Mouse (Mus musculus): Measurements from ENCODE around the gene Hsdl1. TPM values are rescaled to one million over a fixed set of nuclear protein-coding genes. Genes with fewer than 3 reads are reported as not detected.
A peak's percentile ranks its signal among the peaks of the same experiment; 100 is the strongest.

The Hsdl1 gene
- polyA plus RNA-seq, 1 experiment from 2014 or later, result 31.0 TPM

- Histone ChIP-seq H3K4me1 (ENCODE audit: control insufficient read depth, insufficient read depth, low read length) (peaks cover 3% of the 10 kb centered on the region), H3K27ac (ENCODE audit: low read length) (no peak overlapping the region), H3K4me3 (replicated peaks; ENCODE audit: low read length) (no peak overlapping the region), H3K27me3 (ENCODE audit: control insufficient read depth, insufficient read depth, low read length) (no peaks in the 10 kb centered on the region), H3K4me2 (ENCODE audit: low read depth, low read length) (no peak overlapping the region), H3K36me3 (ENCODE audit: control insufficient read depth, insufficient read depth, low read length) (peaks cover 9% of the 10 kb centered on the region; the same call in 1 of the 2 replicates), H3K9ac (ENCODE audit: low read length) (no peak overlapping the region), H3K9me3 (replicated peaks; ENCODE audit: control insufficient read depth, low read length) (no peaks in the 10 kb centered on the region)
- ATAC-seq (ENCODE audit: insufficient read depth, low FRiP score), result no peak
- WGBS, result 66% methylated on average over 7 of the region's 7 CpGs
These were observed 6.0 kb downstream of the Hsdl1 start for GRCm38 (mm10) chr8:119568951-119569350.

DNA sequence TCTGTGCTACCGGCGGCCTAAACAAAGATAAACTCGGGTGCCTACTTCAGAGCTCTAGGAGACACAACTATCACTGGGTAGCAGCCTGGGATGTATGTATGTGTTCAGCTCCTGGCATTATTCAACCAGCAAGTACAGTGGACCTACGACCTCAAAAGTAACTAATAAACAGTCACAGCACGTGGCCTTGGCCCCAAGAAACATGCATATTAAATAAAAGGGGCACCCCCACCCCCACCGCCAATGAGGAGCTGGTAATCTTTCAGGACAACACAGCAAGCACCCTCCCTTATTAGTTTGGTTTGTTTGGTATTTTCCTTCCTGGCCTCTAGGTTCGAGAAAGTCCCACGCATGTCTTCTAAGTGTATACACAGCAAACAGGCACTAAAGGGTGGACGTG lies 6.7 kb downstream of the Hsdl1 start:
- H3K27me3 ChIP-seq (ENCODE audit: control insufficient read depth, insufficient read depth, low read length), result no peaks in the 10 kb centered on the region
- H3K27ac ChIP-seq (ENCODE audit: low read length), result no peak overlapping the region
- no peaks in the 10 kb centered on the region for H3K4me1 ChIP-seq (ENCODE audit: control insufficient read depth, insufficient read depth, low read length)
- WGBS, result 78% methylated on average over 9 of the region's 9 CpGs
- ATAC-seq (ENCODE audit: insufficient read depth, low FRiP score), result no peak
- no peak overlapping the region for H3K9ac ChIP-seq (ENCODE audit: low read length)
- peaks cover 13% of the 10 kb centered on the region; the same call in 1 of the 2 replicates for H3K36me3 ChIP-seq (ENCODE audit: control insufficient read depth, insufficient read depth, low read length)
- no peak overlapping the region for H3K4me2 ChIP-seq (ENCODE audit: low read depth, low read length)
- no peaks in the 10 kb centered on the region for H3K9me3 ChIP-seq (replicated peaks; ENCODE audit: control insufficient read depth, low read length)
- H3K4me3 ChIP-seq (replicated peaks; ENCODE audit: low read length), result no peak overlapping the region

GRCm38 (mm10) chr8:119566367-119566766 lies 8.6 kb downstream of the Hsdl1 start:
- H3K4me1 ChIP-seq (ENCODE audit: control insufficient read depth, insufficient read depth, low read length), result no peaks in the 10 kb centered on the region
- no peak for ATAC-seq (ENCODE audit: insufficient read depth, low FRiP score)
- no peak overlapping the region for H3K9ac ChIP-seq (ENCODE audit: low read length)
- H3K27ac ChIP-seq (ENCODE audit: low read length), result no peak overlapping the region
- 75% methylated on average over 11 of the region's 11 CpGs for WGBS
- H3K9me3 ChIP-seq (replicated peaks; ENCODE audit: control insufficient read depth, low read length), result no peaks in the 10 kb centered on the region
- H3K36me3 ChIP-seq (ENCODE audit: control insufficient read depth, insufficient read depth, low read length), result peaks cover 13% of the 10 kb centered on the region; the same call in 1 of the 2 replicates
- H3K4me3 ChIP-seq (replicated peaks; ENCODE audit: low read length), result no peak overlapping the region
- no peak overlapping the region for H3K4me2 ChIP-seq (ENCODE audit: low read depth, low read length)
- H3K27me3 ChIP-seq (ENCODE audit: control insufficient read depth, insufficient read depth, low read length), result no peaks in the 10 kb centered on the region

- no peaks in the 10 kb centered on the region for H3K4me1 ChIP-seq (ENCODE audit: control insufficient read depth, insufficient read depth, low read length)
- no peak overlapping the region for H3K4me2 ChIP-seq (ENCODE audit: low read depth, low read length)
- no peak for ATAC-seq (ENCODE audit: insufficient read depth, low FRiP score)
- no peak overlapping the region for H3K9ac ChIP-seq (ENCODE audit: low read length)
- peaks cover 13% of the 10 kb centered on the region; the same call in 1 of the 2 replicates for H3K36me3 ChIP-seq (ENCODE audit: control insufficient read depth, insufficient read depth, low read length)
- H3K9me3 ChIP-seq (replicated peaks; ENCODE audit: control insufficient read depth, low read length), result no peaks in the 10 kb centered on the region
- 93% methylated on average over 14 of the region's 14 CpGs for WGBS
- H3K4me3 ChIP-seq (replicated peaks; ENCODE audit: low read length), result no peak overlapping the region
- H3K27ac ChIP-seq (ENCODE audit: low read length), result no peak overlapping the region
- no peaks in the 10 kb centered on the region for H3K27me3 ChIP-seq (ENCODE audit: control insufficient read depth, insufficient read depth, low read length)
These were observed 11.1 kb downstream of the Hsdl1 start for GRCm38 (mm10) chr8:119563849-119564251.

DNA sequence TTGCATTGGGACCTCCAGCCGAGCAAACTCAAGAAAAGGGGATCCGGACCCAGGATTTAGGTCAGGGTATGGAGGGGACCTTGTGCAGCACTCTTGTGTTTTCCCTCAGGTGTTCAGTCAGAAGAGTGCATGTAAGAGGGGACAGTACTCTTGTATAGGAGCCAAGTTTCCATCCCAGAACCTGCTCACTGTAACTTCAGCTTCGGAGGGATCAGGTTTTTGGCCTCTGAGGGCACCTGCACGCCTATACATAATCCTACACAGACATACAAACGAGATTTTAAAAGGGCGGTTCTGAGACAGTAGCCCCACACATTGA lies 15.6 kb downstream of the Hsdl1 start:
- Histone ChIP-seq H3K4me1 (ENCODE audit: control insufficient read depth, insufficient read depth, low read length) (peaks cover 15% of the 10 kb centered on the region), H3K27ac (ENCODE audit: low read length) (peak overlapping the region; percentile 39; the same call in 1 of the 2 replicates), H3K9ac (ENCODE audit: low read length) (peak overlapping the region; percentile 75), H3K27me3 (ENCODE audit: control insufficient read depth, insufficient read depth, low read length) (no peaks in the 10 kb centered on the region), H3K4me3 (replicated peaks; ENCODE audit: low read length) (no peak overlapping the region), H3K4me2 (ENCODE audit: low read depth, low read length) (no peak overlapping the region), H3K9me3 (replicated peaks; ENCODE audit: control insufficient read depth, low read length) (no peaks in the 10 kb centered on the region), H3K36me3 (ENCODE audit: control insufficient read depth, insufficient read depth, low read length) (peaks cover 5% of the 10 kb centered on the region; the same call in 1 of the 2 replicates)
- ATAC-seq (ENCODE audit: insufficient read depth, low FRiP score), result no peak
- WGBS, result 89% methylated on average over 6 of the region's 6 CpGs

DNA sequence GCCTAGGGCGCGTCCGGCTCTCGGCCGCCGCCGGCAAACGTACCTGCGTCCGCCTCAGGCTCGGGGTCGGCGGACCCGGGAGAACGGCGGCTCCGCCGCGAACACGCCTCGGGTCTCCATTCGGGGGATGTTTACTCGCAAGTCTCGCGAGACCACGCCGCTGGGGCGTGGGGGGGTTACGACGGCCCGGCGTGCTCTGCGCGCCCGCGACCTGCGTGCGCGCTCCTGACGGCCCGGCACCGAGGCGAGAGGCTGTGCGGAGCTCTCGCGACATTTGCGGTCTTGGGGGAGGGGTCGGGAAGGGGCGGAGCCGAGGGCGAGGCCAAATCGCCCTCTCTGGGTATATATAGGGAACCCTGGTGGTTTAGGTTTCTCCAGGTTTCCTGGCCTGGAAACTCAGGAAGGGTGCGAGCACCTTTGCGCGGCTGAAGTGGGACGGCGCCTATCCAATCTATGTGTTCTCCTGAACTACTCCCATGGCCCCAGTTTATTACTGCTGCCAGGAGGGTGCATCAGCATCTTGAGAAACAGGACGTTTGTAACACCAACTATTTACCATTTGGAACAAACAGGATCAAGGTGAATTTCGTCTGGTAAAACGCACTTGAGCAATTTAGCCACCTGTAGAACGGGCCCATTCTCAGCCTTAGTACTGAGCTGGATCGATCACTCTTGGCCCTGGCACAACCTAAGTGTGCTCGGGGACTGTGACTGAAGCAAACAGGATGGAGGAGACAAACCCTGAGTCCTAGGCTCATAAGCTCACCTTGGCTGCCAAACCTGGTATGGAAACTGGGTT lies 16.2 kb downstream of the Hsdl1 start, which contains the start of gene Mbtps1:
Gene Mbtps1, minus strand, starts transcription at position 133 of the 799 bp plus-strand sequence.
- whole genome bisulfite sequencing, result 6% methylated on average over 55 of the region's 63 CpGs

GRCm38 (mm10) chr8:119557821-119558602 lies 17.0 kb downstream of the Hsdl1 start:
- no peaks in the 10 kb centered on the region for H3K9me3 ChIP-seq (replicated peaks; ENCODE audit: control insufficient read depth, low read length)
- WGBS, result under 1% methylated on average over 55 of the region's 55 CpGs

More for the DNA sequence above, 16.2 kb downstream of the Hsdl1 start, which contains the start of gene Mbtps1:
- H3K4me3 ChIP-seq (replicated peaks; ENCODE audit: low read length), result peak within 1 kb of the TSS; percentile 80
- H3K27me3 ChIP-seq (ENCODE audit: control insufficient read depth, insufficient read depth, low read length), result no peaks in the 10 kb centered on the region
- H3K9me3 ChIP-seq (replicated peaks; ENCODE audit: control insufficient read depth, low read length), result no peaks in the 10 kb centered on the region
- peak within 1 kb of the TSS; percentile 65 for H3K4me2 ChIP-seq (ENCODE audit: low read depth, low read length)
- H3K9ac ChIP-seq (ENCODE audit: low read length), result peak within 1 kb of the TSS; percentile 94
- H3K27ac ChIP-seq (ENCODE audit: low read length), result peak within 1 kb of the TSS; percentile 93
- H3K4me1 ChIP-seq (ENCODE audit: control insufficient read depth, insufficient read depth, low read length), result peaks cover 20% of the 10 kb centered on the region
- peak; percentile 99 for ATAC-seq (ENCODE audit: insufficient read depth, low FRiP score)
- peaks cover 3% of the 10 kb centered on the region; the same call in 1 of the 2 replicates for H3K36me3 ChIP-seq (ENCODE audit: control insufficient read depth, insufficient read depth, low read length)

GRCm38 (mm10) chr8:119557132-119557531 lies 17.9 kb downstream of the Hsdl1 start:
- peak overlapping the region; percentile 94 for H3K9ac ChIP-seq (ENCODE audit: low read length)
- H3K27ac ChIP-seq (ENCODE audit: low read length), result no peak overlapping the region
- WGBS, result 70% methylated on average over 9 of the region's 9 CpGs

More at GRCm38 (mm10) chr8:119557821-119558602, 17.0 kb downstream of the Hsdl1 start:
- Histone ChIP-seq H3K9ac (ENCODE audit: low read length) (peak overlapping the region; percentile 94), H3K27ac (ENCODE audit: low read length) (peak overlapping the region; percentile 93), H3K4me3 (replicated peaks; ENCODE audit: low read length) (peak overlapping the region; percentile 80), H3K4me1 (ENCODE audit: control insufficient read depth, insufficient read depth, low read length) (peaks cover 23% of the 10 kb centered on the region), H3K36me3 (ENCODE audit: control insufficient read depth, insufficient read depth, low read length) (no peaks in the 10 kb centered on the region), H3K4me2 (ENCODE audit: low read depth, low read length) (peak overlapping the region; percentile 57), H3K27me3 (ENCODE audit: control insufficient read depth, insufficient read depth, low read length) (no peaks in the 10 kb centered on the region)
- peak; percentile 91 for ATAC-seq (ENCODE audit: insufficient read depth, low FRiP score)

DNA sequence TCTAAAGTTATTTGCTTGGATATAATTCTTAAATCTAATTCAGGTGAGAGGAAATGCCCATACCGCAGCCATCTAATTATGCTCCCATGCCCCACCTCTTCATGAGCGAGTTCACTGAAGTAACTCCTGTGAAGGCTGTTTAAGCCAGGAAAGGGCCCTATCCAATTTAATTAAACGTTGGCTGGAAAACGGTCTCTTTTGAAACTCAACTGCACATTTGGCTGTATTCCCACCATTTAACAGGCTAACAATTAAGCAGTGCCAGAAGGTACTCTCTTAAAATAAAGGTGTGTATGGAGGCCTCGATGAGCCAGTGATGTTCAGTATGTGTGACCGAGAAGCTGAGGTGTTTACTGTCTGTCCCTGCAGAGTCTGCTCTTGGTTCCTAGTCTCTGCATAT lies 19.1 kb downstream of the Hsdl1 start:
- Histone ChIP-seq H3K27ac (ENCODE audit: low read length) (no peak overlapping the region), H3K27me3 (ENCODE audit: control insufficient read depth, insufficient read depth, low read length) (no peaks in the 10 kb centered on the region), H3K9ac (ENCODE audit: low read length) (no peak overlapping the region), H3K9me3 (replicated peaks; ENCODE audit: control insufficient read depth, low read length) (no peaks in the 10 kb centered on the region), H3K4me3 (replicated peaks; ENCODE audit: low read length) (no peak overlapping the region), H3K4me2 (ENCODE audit: low read depth, low read length) (no peak overlapping the region), H3K4me1 (ENCODE audit: control insufficient read depth, insufficient read depth, low read length) (peaks cover 28% of the 10 kb centered on the region), H3K36me3 (ENCODE audit: control insufficient read depth, insufficient read depth, low read length) (no peaks in the 10 kb centered on the region)
- no peak for ATAC-seq (ENCODE audit: insufficient read depth, low FRiP score)
- WGBS, result 87% methylated on average over 6 of the region's 6 CpGs

More at GRCm38 (mm10) chr8:119557132-119557531, 17.9 kb downstream of the Hsdl1 start:
- no peak for ATAC-seq (ENCODE audit: insufficient read depth, low FRiP score)
- Histone ChIP-seq H3K4me2 (ENCODE audit: low read depth, low read length) (peak overlapping the region; percentile 57), H3K4me1 (ENCODE audit: control insufficient read depth, insufficient read depth, low read length) (peaks cover 28% of the 10 kb centered on the region), H3K36me3 (ENCODE audit: control insufficient read depth, insufficient read depth, low read length) (no peaks in the 10 kb centered on the region), H3K27me3 (ENCODE audit: control insufficient read depth, insufficient read depth, low read length) (no peaks in the 10 kb centered on the region), H3K9me3 (replicated peaks; ENCODE audit: control insufficient read depth, low read length) (no peaks in the 10 kb centered on the region), H3K4me3 (replicated peaks; ENCODE audit: low read length) (peak overlapping the region; percentile 80)

Measured in stomach, embryonic 16.5 days (tissue).